Mouse (Mus musculus) midbrain, postnatal 0 days (tissue): ENCODE measurements around the gene Marveld1. TPM values are rescaled to one million over a fixed set of nuclear protein-coding genes. Genes with fewer than 3 reads are reported as not detected.

Experiments used
- ATAC-seq: fragments of 200-750 bp; cut with Nextera tagmentation; 2 replicates; pipeline ENCODE4 v1.8.0; 2017; ENCODE audit warnings: moderate number of reproducible peaks, mild to moderate bottlenecking, moderate TSS enrichment, moderate library complexity; ENCODE audit not compliant: low FRiP score
- DNase-seq: peaks from one replicate; pipeline ENCODE4 v3.0.0-alpha.2; 2015; ENCODE audit warnings: low spot score
- H3K27ac ChIP-seq: fragments of 300-500 bp; sonication (generic); 2 replicates; pipeline ENCODE4 v1.5.1; 2014; ENCODE audit warnings: low read depth, mild to moderate bottlenecking, low read length, mixed read lengths
- H3K27me3 ChIP-seq: fragments of 300-500 bp; sonication (generic); 2 replicates; pipeline ENCODE4 v1.6.1; 2014; ENCODE audit warnings: low read length, control low read depth, mixed read lengths; ENCODE audit not compliant: insufficient read depth
- H3K36me3 ChIP-seq: fragments of 300-500 bp; sonication (generic); 2 replicates; pipeline ENCODE4 v1.6.1; 2014; ENCODE audit warnings: low read length, control low read depth, mixed read lengths; ENCODE audit not compliant: insufficient read depth
- H3K4me1 ChIP-seq: fragments of 300-500 bp; sonication (generic); 2 replicates; pipeline ENCODE4 v1.6.1; 2014; ENCODE audit warnings: mild to moderate bottlenecking, control low read depth, antibody characterized with exemption, low read length, mixed read lengths; ENCODE audit not compliant: insufficient read depth
- H3K4me2 ChIP-seq: fragments of 300-500 bp; sonication (generic); 2 replicates; pipeline ENCODE4 v1.6.1; 2014; ENCODE audit warnings: low read depth, mild to moderate bottlenecking, low read length, mixed read lengths; ENCODE audit not compliant: poor library complexity, severe bottlenecking
- H3K4me3 ChIP-seq: fragments of 300-500 bp; sonication (generic); 2 replicates; pipeline ENCODE4 v1.5.1; 2014; ENCODE audit warnings: low read depth, mild to moderate bottlenecking, low read length, moderate library complexity
- H3K9ac ChIP-seq: fragments of 300-500 bp; sonication (generic); replicated peaks from 2 replicates; pipeline ENCODE4 v1.6.1; 2014; ENCODE audit warnings: mild to moderate bottlenecking, low read length, moderate library complexity, mixed read lengths; ENCODE audit not compliant: poor library complexity, severe bottlenecking
- H3K9me3 ChIP-seq: fragments of 300-500 bp; sonication (generic); 2 replicates; pipeline ENCODE4 v1.6.1; 2016; ENCODE audit warnings: low read length, control low read depth
- CTCF ChIP-seq: IDR thresholded peaks from 2 replicates; pipeline ENCODE4 v1.5.1; 2016; ENCODE audit warnings: antibody characterized with exemption, mild to moderate bottlenecking
- WGBS: fragments of 180-500 bp; shearing (Covaris S2); extraction: QIAGEN DNeasy Blood & Tissue Kit; methylation state at CpG from one replicate; pipeline ENCODE4 v1.1.7; 2014; 5-methylcytosine and 5-hydroxymethylcytosine counted together
- polyA plus RNA-seq: library from polyadenylated mRNA; unstranded; fragments of >200 nt; fragmentation: Nextera tagmentation; extraction: Ambion mirVana; gene quantifications from 2 replicates; pipeline ENCODE4 v1.2.1, GENCODE M21; 2015
- total RNA-seq: library from RNA; depleted of rRNA; stranded (reverse); fragments of >200 nt; gene quantifications from 2 replicates; pipeline ENCODE4 v1.2.3, GENCODE M21; 2014

Marveld1 gene
- total and polyA plus RNA-seq, 2 experiments from 2014 or later, result 3.6 to 15.1 TPM

DNA sequence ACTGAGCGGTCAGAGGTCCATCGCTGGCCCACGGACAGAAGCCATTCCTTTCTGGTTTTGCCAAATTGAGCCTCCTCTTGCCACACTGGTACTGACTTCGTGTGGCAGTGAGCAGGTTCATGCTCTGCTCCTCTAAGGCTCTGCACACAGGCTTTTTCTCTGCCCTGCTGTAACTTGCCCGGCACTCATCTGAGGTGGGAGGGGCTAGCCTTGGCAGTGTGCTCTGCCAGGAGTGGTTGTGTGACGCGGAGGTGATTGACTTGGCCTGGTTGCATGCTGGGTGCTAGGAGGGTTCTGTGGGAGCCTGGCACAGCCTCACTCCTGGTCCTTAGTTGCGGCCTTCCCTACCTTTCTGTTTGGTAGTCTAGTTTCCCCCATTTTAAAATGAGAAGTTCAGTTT, 26.7 kb upstream of the Marveld1 start:
- Histone ChIP-seq H3K9ac (no peak overlapping the region), H3K27ac (no peak overlapping the region), H3K27me3 (no peaks in the 10 kb centered on the region), H3K4me1 (no peaks in the 10 kb centered on the region), H3K4me3 (no peak overlapping the region), H3K9me3 (no peaks in the 10 kb centered on the region), H3K36me3 (peaks cover 54% of the 10 kb centered on the region), H3K4me2 (no peak overlapping the region)
- DNase-seq (no peak), ATAC-seq (no peak)
- TF ChIP-seq CTCF, result no peak
- WGBS, result 90% methylated on average over 8 of the region's 8 CpGs

DNA sequence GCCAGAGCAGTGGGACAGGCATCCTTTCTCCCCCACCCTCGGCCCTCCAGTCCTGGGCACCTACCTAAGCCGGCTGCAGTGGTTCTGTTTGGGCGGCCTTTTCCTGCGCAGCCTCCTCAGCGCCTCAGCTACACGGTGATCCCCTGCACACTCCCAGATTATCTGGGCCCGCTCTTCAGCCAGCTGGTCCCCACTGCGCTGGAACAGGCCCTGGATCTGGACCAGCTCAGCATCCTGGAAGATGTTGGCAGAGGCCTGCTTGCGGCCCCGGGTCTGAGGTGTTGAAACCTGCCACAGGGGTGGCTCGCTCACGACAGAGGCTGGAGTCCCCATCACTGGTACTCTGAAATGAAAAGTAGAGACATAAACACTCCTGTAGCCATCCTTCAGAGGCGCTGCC, 22.5 kb upstream of the Marveld1 start:
- DNase-seq (peak; percentile 20), ATAC-seq (no peak)
- Histone ChIP-seq H3K27me3 (no peaks in the 10 kb centered on the region), H3K4me1 (peaks cover 7% of the 10 kb centered on the region), H3K4me3 (no peak overlapping the region), H3K4me2 (no peak overlapping the region), H3K9ac (no peak overlapping the region), H3K36me3 (peaks cover 32% of the 10 kb centered on the region), H3K27ac (no peak overlapping the region), H3K9me3 (no peaks in the 10 kb centered on the region)
- TF ChIP-seq CTCF, result no peak
- WGBS, result 89% methylated on average over 13 of the region's 13 CpGs

DNA sequence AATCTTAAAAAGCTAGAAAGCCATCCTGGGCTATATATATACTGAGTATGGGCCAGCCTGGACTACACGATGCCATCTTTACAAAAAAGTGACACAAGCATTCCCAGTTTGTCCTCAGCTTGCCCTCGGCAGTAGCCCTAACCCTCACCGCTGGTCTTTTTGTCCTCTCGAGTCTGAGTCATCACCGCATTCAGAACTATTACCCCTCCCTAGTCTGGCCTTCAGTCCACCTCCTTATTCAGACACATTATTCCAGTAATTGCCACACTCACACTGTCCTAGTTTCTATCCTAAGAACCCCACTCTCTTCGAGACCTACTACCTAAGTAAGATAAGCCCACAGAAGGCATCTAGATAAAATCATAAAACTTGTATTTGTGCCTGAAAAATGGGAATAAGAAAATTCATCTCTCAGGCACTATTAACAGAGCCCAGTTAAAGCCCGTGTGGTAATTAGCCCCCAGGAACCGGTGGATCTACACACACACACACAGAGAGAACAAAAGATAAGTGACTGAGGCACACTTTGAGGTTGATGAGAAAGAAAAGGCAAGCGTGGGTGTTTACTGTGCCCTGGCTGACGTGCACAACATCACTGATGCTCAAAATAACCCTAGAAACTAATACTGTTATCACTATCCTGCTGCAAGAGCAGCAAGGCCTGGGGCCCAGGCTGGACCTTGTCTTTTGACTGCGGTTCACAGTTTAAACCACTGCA, 21.5 kb upstream of the Marveld1 start:
- H3K9me3 ChIP-seq, result no peaks in the 10 kb centered on the region
- no peak overlapping the region for H3K4me2 ChIP-seq
- no peaks in the 10 kb centered on the region for H3K27me3 ChIP-seq
- no peak for TF ChIP-seq CTCF
- 84% methylated on average over 11 of the region's 11 CpGs for WGBS
- no peak overlapping the region for H3K9ac ChIP-seq
- no peak for DNase-seq
- H3K36me3 ChIP-seq, result peaks cover 23% of the 10 kb centered on the region
- no peak overlapping the region for H3K4me3 ChIP-seq
- ATAC-seq, result no peak
- peaks cover 10% of the 10 kb centered on the region for H3K4me1 ChIP-seq
- no peak overlapping the region for H3K27ac ChIP-seq

DNA sequence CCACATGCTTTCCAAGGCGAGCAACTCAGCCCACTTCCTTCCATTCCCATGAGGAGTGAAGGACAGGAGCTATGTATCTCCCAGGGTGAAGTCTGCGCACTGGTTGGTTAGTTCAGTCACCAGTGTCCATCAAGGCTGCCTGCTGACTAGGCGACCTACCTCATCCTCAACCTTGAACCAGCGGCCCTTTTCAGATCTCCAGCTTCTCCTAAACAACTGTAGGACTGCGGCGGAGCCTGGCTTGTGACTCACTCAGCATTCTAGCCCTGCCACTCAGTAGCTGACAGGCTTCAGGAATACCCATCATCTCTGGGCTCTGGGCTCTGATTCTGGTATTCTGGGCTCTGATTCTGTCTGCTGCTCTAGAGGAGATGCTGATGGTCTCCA, 21.0 kb upstream of the Marveld1 start:
- Histone ChIP-seq H3K4me2 (no peak overlapping the region), H3K36me3 (peaks cover 17% of the 10 kb centered on the region), H3K27ac (no peak overlapping the region), H3K4me1 (peaks cover 10% of the 10 kb centered on the region), H3K27me3 (no peaks in the 10 kb centered on the region), H3K9me3 (no peaks in the 10 kb centered on the region), H3K4me3 (no peak overlapping the region), H3K9ac (no peak overlapping the region)
- no peak for TF ChIP-seq CTCF
- WGBS, result 92% methylated on average over 6 of the region's 6 CpGs
- ATAC-seq (no peak), DNase-seq (no peak)

DNA sequence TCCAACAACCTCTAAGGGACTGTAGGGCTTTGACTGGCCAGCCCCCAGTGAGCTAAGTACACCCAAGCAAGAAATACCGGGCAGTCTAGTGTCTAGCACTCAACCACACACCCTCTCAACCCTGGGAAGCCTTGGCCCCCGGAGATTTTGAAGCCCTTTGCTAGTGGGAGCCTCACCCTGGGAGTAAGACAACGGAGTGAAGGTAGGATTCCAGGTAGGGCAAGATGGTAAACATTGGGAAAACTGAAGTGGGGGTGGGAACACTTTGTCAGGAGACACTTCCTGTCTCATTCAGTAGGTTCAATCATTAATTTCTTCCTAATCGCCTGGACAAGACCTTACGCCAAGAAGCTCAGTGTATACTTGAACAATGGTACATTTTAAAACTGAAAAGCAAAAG, 20.2 kb upstream of the Marveld1 start:
- no peaks in the 10 kb centered on the region for H3K27me3 ChIP-seq
- H3K4me1 ChIP-seq, result peaks cover 10% of the 10 kb centered on the region
- no peaks in the 10 kb centered on the region for H3K9me3 ChIP-seq
- no peak for ATAC-seq
- H3K27ac ChIP-seq, result no peak overlapping the region
- 95% methylated on average over 5 of the region's 5 CpGs for WGBS
- no peak for DNase-seq
- no peak for TF ChIP-seq CTCF
- H3K4me2 ChIP-seq, result no peak overlapping the region
- peaks cover 9% of the 10 kb centered on the region for H3K36me3 ChIP-seq
- H3K4me3 ChIP-seq, result no peak overlapping the region
- no peak overlapping the region for H3K9ac ChIP-seq

DNA sequence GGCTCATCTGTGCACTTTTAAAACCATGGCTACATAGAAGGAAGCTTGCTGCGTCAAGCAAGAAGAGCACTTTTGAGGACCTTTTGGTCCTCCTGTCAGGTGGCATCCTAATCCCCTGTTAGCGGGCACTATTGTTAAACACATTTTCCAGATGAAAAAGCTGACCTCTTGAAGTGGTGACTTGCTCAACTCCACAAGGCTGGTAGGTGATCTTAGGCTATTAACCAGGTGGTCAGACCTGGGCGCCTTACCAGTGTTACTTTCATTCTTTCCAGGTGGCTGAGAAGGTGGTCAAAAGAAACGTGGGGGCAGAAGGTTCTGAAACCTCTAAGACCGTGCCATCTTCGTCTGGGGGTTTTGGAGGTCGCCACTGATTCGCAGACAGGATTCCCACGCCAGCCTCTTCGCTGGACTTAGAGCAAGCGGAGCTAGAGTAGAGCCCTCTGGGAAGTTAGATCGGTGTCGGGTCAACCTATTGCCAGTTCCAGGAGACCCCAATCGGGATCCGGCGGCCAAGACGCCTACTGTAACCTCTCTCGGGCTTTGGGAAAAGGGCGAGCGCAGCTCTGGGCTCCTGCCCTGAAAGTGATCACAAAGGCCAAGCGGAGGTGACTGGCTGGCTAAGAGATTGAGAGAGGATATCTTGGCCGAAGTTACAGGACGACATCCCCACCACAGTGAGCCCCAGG, 19.0 kb upstream of the Marveld1 start:
- ATAC-seq (no peak), DNase-seq (no peak)
- H3K9me3 ChIP-seq, result no peaks in the 10 kb centered on the region
- peak overlapping the region; percentile 8; the same call in 1 of the 2 replicates for H3K27ac ChIP-seq
- peaks cover 10% of the 10 kb centered on the region for H3K4me1 ChIP-seq
- H3K4me2 ChIP-seq, result peak overlapping the region; percentile 91
- peaks cover 8% of the 10 kb centered on the region for H3K36me3 ChIP-seq
- peak overlapping the region; percentile 58 for H3K4me3 ChIP-seq
- no peak for TF ChIP-seq CTCF
- peak overlapping the region; percentile 62 for H3K9ac ChIP-seq
- H3K27me3 ChIP-seq, result no peaks in the 10 kb centered on the region
- WGBS, result 4% methylated on average over 23 of the region's 23 CpGs
